Mouse (Mus musculus) thymus, postnatal 14 days (tissue): ENCODE measurements around the gene Aldh18a1.
"Not testable (repeated sequence)": the region's sequence is repeated elsewhere in the genome, so short reads cannot be mapped to it uniquely, and the experiment has no call there.

Source experiments
- DNase-seq: peaks from one replicate; pipeline ENCODE4 v3.0.0; 2021

The Aldh18a1 gene

GRCm38 (mm10) chr19:40588293-40588654, at the start of gene Aldh18a1:
TSS of gene Aldh18a1 (minus strand) at chr19:40588463.
- DNase-seq, result peak; percentile 97

GRCm38 (mm10) chr19:40637601-40638000, 49.3 kb upstream of the Aldh18a1 start:
- no peak for DNase-seq

DNA sequence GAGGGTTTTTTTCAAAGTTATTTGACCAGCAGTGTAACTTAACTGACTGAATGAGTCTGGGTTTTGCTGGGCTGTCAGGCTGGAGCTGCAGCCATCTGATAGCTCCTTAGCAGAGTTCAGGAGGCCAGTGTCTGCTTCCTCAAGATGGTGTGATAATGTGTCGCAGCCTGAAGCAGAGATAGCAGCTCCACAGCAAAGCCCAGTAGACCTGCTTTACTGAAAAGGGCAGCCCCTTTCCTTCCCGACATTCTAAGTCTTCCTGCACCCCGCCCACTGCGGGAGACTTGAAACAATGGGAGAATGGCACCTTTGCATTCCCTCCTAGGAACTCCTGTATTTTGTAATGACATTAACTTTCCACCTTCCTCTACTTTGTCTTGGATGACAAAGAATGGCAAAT, 48.8 kb upstream of the Aldh18a1 start:
- no peak for DNase-seq

GRCm38 (mm10) chr19:40633144-40633543, 44.9 kb upstream of the Aldh18a1 start:
- DNase-seq, result no peak

- DNase-seq, result no peak
Measured at GRCm38 (mm10) chr19:40632668-40633067, 44.4 kb upstream of the Aldh18a1 start.

DNA sequence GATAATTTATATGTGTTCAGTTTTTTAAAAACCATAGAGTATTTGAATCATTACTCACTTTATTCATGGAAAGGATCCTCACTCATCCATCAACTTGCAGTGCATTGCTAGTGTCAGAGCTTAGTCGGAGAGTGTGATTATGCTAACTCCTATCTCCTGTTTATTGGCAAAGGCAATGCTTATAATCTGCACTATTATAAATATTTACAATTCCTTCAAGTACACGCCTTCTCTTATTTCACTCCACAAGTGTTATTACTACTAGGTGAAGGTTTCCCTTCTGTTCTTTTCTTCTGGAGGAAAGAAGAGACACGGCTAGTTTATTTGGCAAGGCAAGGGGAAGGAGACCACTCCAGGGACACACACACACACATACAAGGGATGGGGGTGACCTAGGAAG, 43.9 kb upstream of the Aldh18a1 start:
- no peak for DNase-seq

GRCm38 (mm10) chr19:40630606-40631005, 42.3 kb upstream of the Aldh18a1 start:
- no peak for DNase-seq

- DNase-seq, result no peak
Measured at GRCm38 (mm10) chr19:40630096-40630495, 41.8 kb upstream of the Aldh18a1 start.

GRCm38 (mm10) chr19:40628950-40629349, 40.7 kb upstream of the Aldh18a1 start:
- no peak for DNase-seq

GRCm38 (mm10) chr19:40625935-40626334, 37.7 kb upstream of the Aldh18a1 start:
- DNase-seq, result no peak

GRCm38 (mm10) chr19:40621616-40622015, 33.4 kb upstream of the Aldh18a1 start:
- DNase-seq, result not testable (repeated sequence)

- peak; percentile 31 for DNase-seq
Measured at GRCm38 (mm10) chr19:40616021-40616420, 27.8 kb upstream of the Aldh18a1 start.

- no peak for DNase-seq
Measured at GRCm38 (mm10) chr19:40614811-40615210, 26.5 kb upstream of the Aldh18a1 start.

GRCm38 (mm10) chr19:40611830-40612506, 23.7 kb upstream of the Aldh18a1 start, which contains the start of the genes Tctn3 and Entpd1:
TSS of gene Tctn3 (minus strand) at chr19:40612233.
TSS of gene Entpd1 (plus strand) at chr19:40612366.
- DNase-seq, result peak; percentile 95

GRCm38 (mm10) chr19:40607676-40608075, 19.4 kb upstream of the Aldh18a1 start:
- DNase-seq, result no peak

- DNase-seq, result no peak
Measured at GRCm38 (mm10) chr19:40605189-40605588, 16.9 kb upstream of the Aldh18a1 start.

DNA sequence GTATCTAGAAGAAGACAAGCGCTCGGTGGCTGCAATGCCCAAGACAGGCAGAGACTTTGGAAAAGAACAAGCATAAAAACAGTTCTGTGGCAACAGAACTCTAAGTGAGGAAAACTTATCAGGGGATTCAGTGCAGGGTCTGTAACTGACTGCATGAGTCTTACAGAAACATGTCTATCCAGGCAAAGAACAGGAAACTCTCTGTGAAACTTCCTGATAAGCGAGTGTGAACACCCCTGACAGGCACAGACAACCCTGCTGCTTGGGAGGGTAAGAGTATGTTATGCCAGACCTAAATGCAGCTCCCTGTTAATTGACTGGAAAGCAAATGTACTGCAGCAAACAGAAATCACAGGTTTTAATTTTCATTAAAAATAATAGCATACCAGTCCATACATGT, 13.6 kb upstream of the Aldh18a1 start:
- no peak for DNase-seq

- DNase-seq, result not testable (repeated sequence)
Measured at GRCm38 (mm10) chr19:40600846-40601245, 12.6 kb upstream of the Aldh18a1 start.

DNA sequence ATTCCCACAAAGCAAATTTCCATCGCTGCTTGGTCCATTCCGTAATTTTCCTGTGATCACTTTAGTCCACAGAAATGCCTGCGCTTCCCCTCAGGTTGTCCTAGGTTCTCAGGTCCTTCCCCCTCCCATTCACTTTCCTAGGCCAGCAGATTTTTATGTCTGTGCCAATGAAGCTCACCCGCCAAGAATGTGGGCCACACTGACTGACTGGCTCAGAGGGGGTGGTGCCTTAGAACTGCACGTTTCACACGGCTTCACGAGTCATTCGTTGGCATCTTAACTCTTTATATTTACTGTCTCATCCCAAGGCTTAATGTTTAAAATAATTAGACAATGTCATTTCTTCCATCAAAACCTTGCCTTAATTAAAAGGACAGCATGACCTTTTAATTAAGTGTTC, 7.6 kb upstream of the Aldh18a1 start:
- DNase-seq, result no peak

GRCm38 (mm10) chr19:40595231-40595630, 7.0 kb upstream of the Aldh18a1 start:
- DNase-seq, result no peak

DNA sequence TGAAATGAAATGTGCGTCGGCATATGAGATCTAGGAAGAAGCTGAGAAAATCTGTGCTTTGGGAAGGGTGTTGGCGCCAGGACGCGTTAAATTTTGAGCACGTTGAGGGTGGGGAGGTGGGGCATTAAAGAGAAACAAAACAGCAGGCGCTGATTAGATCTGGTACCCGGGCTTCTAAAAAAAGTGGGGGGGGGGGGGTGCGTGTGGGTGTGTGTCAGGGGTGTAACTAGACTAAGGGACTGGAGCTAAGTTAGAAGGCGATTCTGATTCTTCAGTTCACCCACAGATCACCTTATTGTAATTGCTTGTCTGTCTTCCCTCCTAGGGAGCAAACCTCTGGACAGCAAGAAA, 1.2 kb upstream of the Aldh18a1 start:
- no peak for DNase-seq

DNA sequence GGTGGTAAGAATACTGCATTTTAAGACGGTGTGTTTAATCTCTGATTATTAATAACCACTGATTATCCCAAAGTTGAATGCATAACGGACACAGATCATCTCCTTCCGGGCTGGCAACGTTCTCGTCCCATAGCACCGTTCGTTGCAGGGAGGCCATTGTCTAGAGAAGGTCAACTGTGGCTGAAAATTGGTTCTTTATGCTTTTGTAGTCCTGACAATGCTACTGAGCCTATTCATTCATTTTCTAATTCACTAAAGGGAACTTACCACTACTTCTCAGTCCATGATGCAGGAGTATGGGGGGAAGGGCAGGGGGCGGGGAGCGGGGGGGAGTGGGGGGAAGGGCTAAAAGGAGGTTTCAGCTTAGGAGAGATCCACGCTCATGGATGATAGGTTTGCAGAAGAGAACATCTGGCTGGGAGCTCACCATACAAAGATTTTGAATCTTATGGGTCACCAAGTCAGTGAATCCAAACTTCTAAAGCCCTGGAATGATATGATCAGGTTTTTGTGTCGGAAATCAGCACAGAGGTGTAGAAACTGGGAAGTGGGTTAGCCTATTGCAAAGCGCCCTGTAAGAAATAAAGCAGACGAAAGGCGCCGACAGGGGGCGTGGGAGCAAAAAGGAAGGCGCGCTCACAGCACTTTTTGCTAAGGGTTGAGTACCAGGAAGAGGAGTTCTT, 725 bp upstream of the Aldh18a1 start:
- peak; percentile 96 for DNase-seq

GRCm38 (mm10) chr19:40587491-40588292, 571 bp downstream of the Aldh18a1 start:
- DNase-seq, result no peak

- DNase-seq, result no peak
Measured at GRCm38 (mm10) chr19:40586908-40587307, 1.4 kb downstream of the Aldh18a1 start.
